Mouse (Mus musculus) heart, embryonic 12.5 days (tissue): ENCODE data around the gene Cdk9. TPM values are rescaled to one million over a fixed set of nuclear protein-coding genes. Genes with fewer than 3 reads are reported as not detected.

Experiments used
- ATAC-seq: fragments of 200-750 bp; cut with Nextera tagmentation; 2 replicates; pipeline ENCODE4 v1.8.0; 2017; ENCODE audit warnings: moderate TSS enrichment, moderate library complexity; ENCODE audit not compliant: insufficient number of reproducible peaks, low FRiP score
- H3K27ac ChIP-seq: fragments of 300-500 bp; sonication (generic); 2 replicates; pipeline ENCODE4 v1.5.1; 2016; ENCODE audit warnings: mild to moderate bottlenecking, moderate library complexity; ENCODE audit not compliant: poor library complexity, severe bottlenecking
- H3K27me3 ChIP-seq: fragments of 300-500 bp; sonication (generic); replicated peaks from 2 replicates; pipeline ENCODE4 v1.6.1; 2016; ENCODE audit warnings: mild to moderate bottlenecking, moderate library complexity
- H3K36me3 ChIP-seq: fragments of 300-500 bp; sonication (generic); 2 replicates; pipeline ENCODE4 v1.6.1; 2016; ENCODE audit warnings: mild to moderate bottlenecking, moderate library complexity
- H3K4me1 ChIP-seq: fragments of 300-500 bp; sonication (generic); replicated peaks from 2 replicates; pipeline ENCODE4 v1.6.1; 2016; ENCODE audit warnings: mild to moderate bottlenecking
- H3K4me2 ChIP-seq: fragments of 300-500 bp; sonication (generic); 2 replicates; pipeline ENCODE4 v1.6.1; 2016; ENCODE audit warnings: mild to moderate bottlenecking, moderate library complexity
- H3K4me3 ChIP-seq: fragments of 300-500 bp; sonication (generic); 2 replicates; pipeline ENCODE4 v1.5.1; 2016; ENCODE audit warnings: mild to moderate bottlenecking
- H3K9ac ChIP-seq: fragments of 300-500 bp; sonication (generic); 2 replicates; pipeline ENCODE4 v1.6.1; 2016; ENCODE audit warnings: mild to moderate bottlenecking, moderate library complexity
- H3K9me3 ChIP-seq: fragments of 300-500 bp; sonication (generic); replicated peaks from 2 replicates; pipeline ENCODE4 v1.6.1; 2016; ENCODE audit warnings: mild to moderate bottlenecking, moderate library complexity
- WGBS: fragments of 180-500 bp; shearing (Covaris S2); methylation state at CpG from one replicate; pipeline ENCODE4 v1.1.7; 2016; 5-methylcytosine and 5-hydroxymethylcytosine counted together
- polyA plus RNA-seq: library from polyadenylated mRNA; unstranded; fragments of >200 nt; fragmentation: Nextera tagmentation; extraction: Ambion mirVana; gene quantifications from 2 replicates; pipeline ENCODE4 v1.2.1, GENCODE M21; 2016

The Cdk9 gene
- polyA plus RNA-seq, 1 experiment from 2014 or later = 67.5 TPM

DNA sequence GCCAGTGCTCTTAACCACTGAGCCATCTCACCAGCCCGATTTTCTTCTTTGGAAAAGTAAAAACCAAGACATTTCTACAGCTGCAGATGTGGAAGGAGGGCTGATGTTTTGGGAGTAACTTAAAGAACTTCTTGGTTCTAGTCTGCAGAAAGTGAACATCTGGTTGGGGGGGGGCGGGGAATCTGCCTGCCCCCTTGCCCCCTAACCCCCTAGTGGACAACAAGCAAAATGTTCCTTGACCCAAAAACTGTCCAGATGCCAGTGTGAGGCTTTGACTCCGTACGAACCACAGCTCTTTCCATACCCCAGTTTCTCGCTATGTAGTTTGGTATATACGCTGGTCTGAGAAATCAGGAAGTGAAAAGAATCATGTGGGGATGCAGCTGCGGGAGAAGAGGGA, 37.3 kb upstream of the Cdk9 start:
- no peak overlapping the region for H3K27ac ChIP-seq
- no peak overlapping the region for H3K9ac ChIP-seq
- WGBS = 70% methylated on average over 7 of the region's 7 CpGs
- no peak overlapping the region for H3K4me3 ChIP-seq
- no peak for ATAC-seq
- H3K9me3 ChIP-seq = no peaks in the 10 kb centered on the region
- H3K4me1 ChIP-seq = peaks cover 10% of the 10 kb centered on the region; the same call in 1 of the 2 replicates
- H3K4me2 ChIP-seq = no peak overlapping the region
- H3K27me3 ChIP-seq = 0 out of 2 replicates have a peak, but pooled peaks cover 4% of the 10 kb centered on the region
- H3K36me3 ChIP-seq = peaks cover 80% of the 10 kb centered on the region

- no peaks in the 10 kb centered on the region for H3K9me3 ChIP-seq
- peaks cover 4% of the 10 kb centered on the region; the same call in 1 of the 2 replicates for H3K27me3 ChIP-seq
- H3K36me3 ChIP-seq = peaks cover 72% of the 10 kb centered on the region
- 77% methylated on average over 16 of the region's 16 CpGs for WGBS
- H3K27ac ChIP-seq = no peak overlapping the region
- no peak overlapping the region for H3K4me3 ChIP-seq
- no peak for ATAC-seq
- no peak overlapping the region for H3K9ac ChIP-seq
- no peak overlapping the region for H3K4me2 ChIP-seq
- H3K4me1 ChIP-seq = peaks cover 10% of the 10 kb centered on the region; the same call in 1 of the 2 replicates
Measured at GRCm38 (mm10) chr2:32749082-32749481, 36.2 kb upstream of the Cdk9 start.

DNA sequence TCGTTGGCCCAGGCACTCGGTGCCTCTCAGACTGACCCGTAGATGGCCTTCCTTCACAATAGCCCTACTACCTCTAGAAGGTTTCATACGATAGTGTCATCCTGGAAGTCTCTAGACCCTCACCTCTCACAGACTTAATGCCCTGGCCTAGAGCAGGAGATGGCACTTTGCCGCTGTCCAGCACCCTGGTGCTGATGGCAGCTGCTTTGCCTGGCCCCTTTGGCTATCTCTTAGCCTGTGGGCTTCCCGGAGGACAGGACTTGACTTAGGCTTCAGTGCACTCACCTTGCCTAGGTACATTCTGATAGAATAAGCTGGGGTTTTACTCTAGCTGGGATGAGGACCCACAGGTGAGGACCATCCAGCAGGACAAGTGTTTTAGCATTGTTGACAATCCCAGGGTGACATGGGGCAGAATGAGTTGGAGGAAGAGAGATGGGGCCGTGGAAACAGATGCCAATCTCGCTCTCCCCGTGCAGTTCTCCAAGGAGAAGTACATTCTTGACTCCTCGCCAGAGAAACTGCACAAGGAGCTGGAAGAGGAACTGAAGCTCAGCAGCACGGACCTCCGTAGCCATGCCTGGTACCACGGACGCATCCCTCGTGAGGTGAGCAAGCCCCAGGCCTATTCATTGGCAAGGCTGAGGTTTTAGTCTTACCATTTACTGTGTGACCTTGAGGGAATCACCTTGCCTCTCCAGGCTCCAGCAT, 31.6 kb upstream of the Cdk9 start:
- Histone ChIP-seq H3K4me3 (no peak overlapping the region), H3K9ac (no peak overlapping the region), H3K4me2 (no peak overlapping the region), H3K4me1 (peaks cover 18% of the 10 kb centered on the region), H3K27me3 (peaks cover 44% of the 10 kb centered on the region), H3K27ac (no peak overlapping the region), H3K36me3 (peaks cover 40% of the 10 kb centered on the region), H3K9me3 (no peaks in the 10 kb centered on the region)
- no peak for ATAC-seq
- 68% methylated on average over 15 of the region's 15 CpGs for WGBS

GRCm38 (mm10) chr2:32742173-32742531, 29.3 kb upstream of the Cdk9 start:
- peak overlapping the region; percentile 76 for H3K4me2 ChIP-seq
- H3K27ac ChIP-seq = no peak overlapping the region
- 0 out of 2 replicates have a peak overlapping the region, but pooled peaks have one; percentile 62 for H3K9ac ChIP-seq
- H3K4me1 ChIP-seq = peaks cover 23% of the 10 kb centered on the region
- H3K36me3 ChIP-seq = peaks cover 30% of the 10 kb centered on the region
- peak; percentile 13; the same call in 1 of the 2 replicates for ATAC-seq
- peaks cover 44% of the 10 kb centered on the region for H3K27me3 ChIP-seq
- peak overlapping the region; percentile 52 for H3K4me3 ChIP-seq
- H3K9me3 ChIP-seq = no peaks in the 10 kb centered on the region
- 15% methylated on average over 18 of the region's 18 CpGs for WGBS

- peaks cover 23% of the 10 kb centered on the region for H3K36me3 ChIP-seq
- peaks cover 29% of the 10 kb centered on the region for H3K4me1 ChIP-seq
- no peaks in the 10 kb centered on the region for H3K9me3 ChIP-seq
- peak; percentile 51 for ATAC-seq
- H3K27me3 ChIP-seq = peaks cover 44% of the 10 kb centered on the region
- H3K4me3 ChIP-seq = peak overlapping the region; percentile 52
- H3K9ac ChIP-seq = peak overlapping the region; percentile 62
- 11% methylated on average over 56 of the region's 58 CpGs for WGBS
- peak overlapping the region; percentile 76 for H3K4me2 ChIP-seq
- H3K27ac ChIP-seq = no peak overlapping the region
Measured at GRCm38 (mm10) chr2:32741273-32742172, 28.6 kb upstream of the Cdk9 start.

DNA sequence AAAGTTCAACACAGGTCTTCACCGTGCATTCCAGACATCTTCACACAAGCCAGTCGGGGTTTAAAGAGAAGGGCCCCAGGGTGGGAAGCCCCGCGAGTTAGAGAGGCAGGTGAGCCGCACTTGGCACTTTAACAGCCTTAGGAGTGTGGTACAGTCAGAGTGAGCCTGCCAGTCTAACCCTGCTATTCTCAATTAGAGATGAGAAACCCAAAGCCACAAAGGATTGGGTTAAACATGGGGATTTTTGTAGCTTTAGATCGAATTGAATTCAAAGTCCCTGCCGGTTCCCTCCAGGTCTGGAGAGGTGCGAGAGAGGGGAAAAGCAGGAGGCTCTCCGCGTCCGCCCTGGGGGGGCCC, 28.0 kb upstream of the Cdk9 start, which contains the start of gene 6330409D20Rik:
TSS of gene 6330409D20Rik (minus strand) at position 101 of the 357 bp plus-strand sequence.
- Histone ChIP-seq H3K9me3 (no peaks in the 10 kb centered on the region), H3K4me2 (peak within 1 kb of the TSS; percentile 76), H3K27ac (no peak within 1 kb of the TSS), H3K9ac (peak within 1 kb of the TSS; percentile 62), H3K4me1 (peaks cover 35% of the 10 kb centered on the region), H3K27me3 (peaks cover 44% of the 10 kb centered on the region), H3K36me3 (peaks cover 17% of the 10 kb centered on the region), H3K4me3 (peak within 1 kb of the TSS; percentile 52)
- WGBS = 14% methylated on average over 11 of the region's 11 CpGs
- no peak for ATAC-seq

DNA sequence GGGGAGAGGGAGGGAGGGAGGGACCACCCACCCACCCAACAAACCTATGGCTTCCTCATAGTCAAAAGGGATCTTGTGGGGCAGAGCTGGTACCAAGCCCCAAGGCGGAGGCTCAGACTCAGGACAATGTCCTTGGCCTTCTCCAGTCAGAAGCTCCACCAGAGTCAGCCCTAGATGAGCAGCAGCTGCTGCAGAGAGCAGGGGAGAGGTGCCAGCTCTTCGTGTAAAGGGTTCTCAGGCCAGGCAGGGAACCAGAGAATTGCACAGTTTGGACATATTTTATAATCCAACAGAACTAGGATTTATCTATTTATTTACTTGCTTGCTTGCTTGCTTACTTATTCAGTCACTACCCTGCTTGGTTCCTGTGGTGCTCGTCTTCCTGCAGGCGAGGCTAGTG, 26.4 kb upstream of the Cdk9 start:
- no peak overlapping the region for H3K27ac ChIP-seq
- WGBS = 75% methylated on average over 4 of the region's 4 CpGs
- no peak overlapping the region for H3K9ac ChIP-seq
- peaks cover 51% of the 10 kb centered on the region for H3K4me1 ChIP-seq
- no peak for ATAC-seq
- H3K36me3 ChIP-seq = 0 out of 2 replicates have a peak, but pooled peaks cover 8% of the 10 kb centered on the region
- H3K9me3 ChIP-seq = no peaks in the 10 kb centered on the region
- no peak overlapping the region for H3K4me2 ChIP-seq
- no peak overlapping the region for H3K4me3 ChIP-seq
- peaks cover 41% of the 10 kb centered on the region for H3K27me3 ChIP-seq

DNA sequence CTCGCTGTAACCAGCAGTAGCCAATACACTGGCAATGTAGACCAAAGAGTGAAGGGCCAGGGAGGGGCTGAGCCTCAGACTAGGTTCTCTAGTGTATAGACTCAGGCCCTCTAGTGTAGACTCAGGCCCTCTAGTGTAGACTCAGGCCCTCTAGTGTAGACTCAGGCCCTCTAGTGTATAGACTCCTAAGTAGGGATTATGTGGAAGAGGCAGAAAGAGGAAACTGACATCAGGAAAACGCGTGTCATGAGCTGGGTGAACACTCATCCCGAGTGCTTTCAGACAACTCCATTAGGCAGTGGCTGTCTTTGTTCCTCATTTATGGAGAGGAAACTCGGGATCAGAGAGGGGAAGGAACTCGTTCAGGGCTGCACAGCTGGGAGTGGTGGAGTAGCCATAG, 24.1 kb upstream of the Cdk9 start:
- no peak overlapping the region for H3K4me2 ChIP-seq
- H3K9me3 ChIP-seq = no peaks in the 10 kb centered on the region
- H3K9ac ChIP-seq = no peak overlapping the region
- no peak for ATAC-seq
- peaks cover 63% of the 10 kb centered on the region for H3K4me1 ChIP-seq
- no peak overlapping the region for H3K4me3 ChIP-seq
- H3K27me3 ChIP-seq = peaks cover 19% of the 10 kb centered on the region
- WGBS = 48% methylated on average over 6 of the region's 6 CpGs
- H3K36me3 ChIP-seq = 0 out of 2 replicates have a peak, but pooled peaks cover 4% of the 10 kb centered on the region
- no peak overlapping the region for H3K27ac ChIP-seq

GRCm38 (mm10) chr2:32736306-32736829, 23.5 kb upstream of the Cdk9 start:
- Histone ChIP-seq H3K27ac (0 out of 2 replicates have a peak overlapping the region, but pooled peaks have one; percentile 49), H3K27me3 (peaks cover 12% of the 10 kb centered on the region), H3K4me2 (no peak overlapping the region), H3K4me1 (peaks cover 63% of the 10 kb centered on the region), H3K9me3 (no peaks in the 10 kb centered on the region), H3K4me3 (no peak overlapping the region), H3K9ac (no peak overlapping the region), H3K36me3 (0 out of 2 replicates have a peak, but pooled peaks cover 4% of the 10 kb centered on the region)
- WGBS = 42% methylated on average over 3 of the region's 3 CpGs
- ATAC-seq = no peak

DNA sequence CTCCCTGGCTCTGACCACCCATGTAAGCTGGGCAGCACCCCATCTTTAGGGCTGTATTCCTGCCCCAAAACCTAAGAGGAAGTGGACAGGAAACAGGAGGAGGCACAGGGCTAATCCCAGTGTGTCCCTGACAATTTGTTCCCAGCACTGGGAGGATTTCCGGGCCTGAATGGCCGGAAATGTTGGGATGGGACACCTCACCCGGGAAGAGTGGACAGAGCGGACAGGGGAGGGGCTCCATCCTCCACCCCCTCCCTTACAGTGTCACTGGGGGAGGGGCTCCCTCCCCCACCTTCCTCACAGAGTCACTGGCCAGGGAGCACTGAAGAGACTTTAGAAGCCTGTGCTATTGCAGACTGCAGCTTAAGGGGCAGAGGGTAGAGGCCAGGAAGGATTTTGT, 22.1 kb upstream of the Cdk9 start:
- H3K27ac ChIP-seq = peak overlapping the region; percentile 77
- H3K9ac ChIP-seq = no peak overlapping the region
- H3K4me1 ChIP-seq = peaks cover 70% of the 10 kb centered on the region
- 38% methylated on average over 4 of the region's 4 CpGs for WGBS
- peak overlapping the region; percentile 14; the same call in 1 of the 2 replicates for H3K4me2 ChIP-seq
- ATAC-seq = peak; percentile 42
- H3K9me3 ChIP-seq = no peaks in the 10 kb centered on the region
- 0 out of 2 replicates have a peak, but pooled peaks cover 4% of the 10 kb centered on the region for H3K36me3 ChIP-seq
- no peak overlapping the region for H3K4me3 ChIP-seq
- H3K27me3 ChIP-seq = peaks cover 5% of the 10 kb centered on the region
